Mouse (Mus musculus): ENCODE measurements around the gene Gm16427. TPM values are rescaled to one million over a fixed set of nuclear protein-coding genes. Genes with fewer than 3 reads are reported as not detected.
"Not testable (repeated sequence)": the region's sequence is repeated elsewhere in the genome, so short reads cannot be mapped to it uniquely, and the experiment has no call there.

Gene Gm16427
- polyA plus RNA-seq (2016; fragmentation: Nextera tagmentation; extraction: Ambion mirVana): not detected in 2 replicates

DNA sequence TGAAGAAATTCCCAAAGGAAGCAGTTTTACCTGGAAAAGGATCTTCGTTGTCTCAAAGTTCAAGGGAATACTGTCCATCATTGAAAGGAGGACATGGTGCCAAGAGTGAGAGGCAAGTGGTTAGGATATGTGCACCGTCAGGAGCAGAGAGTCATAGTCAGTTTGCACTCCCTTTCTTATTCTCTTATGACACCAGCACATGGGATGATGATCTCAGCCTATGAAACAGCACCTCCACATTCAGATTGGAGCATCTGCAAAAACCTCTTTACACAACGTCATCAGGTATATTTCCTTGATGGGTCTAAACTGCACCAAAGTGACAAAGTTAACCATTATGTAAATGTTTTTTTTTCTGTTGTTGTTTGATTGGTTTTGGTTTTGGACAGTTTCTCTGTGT, at the start of gene Gm16427:
Gm16427 (minus strand) TSS at position 101 of the 400 bp plus-strand sequence.
- H3K4me1 ChIP-seq (replicated peaks); H3K9me3 ChIP-seq; H3K27me3 ChIP-seq (ENCODE audit: insufficient read depth, poor library complexity, severe bottlenecking); H3K36me3 ChIP-seq; H3K27ac ChIP-seq; DNase-seq (ENCODE audit: low spot score); H3K4me3 ChIP-seq: not testable (repeated sequence)
- 62% methylated on average over 2 of the region's 3 CpGs for WGBS

Other genes starting within 250 kb of the Gm16427 start
- gene C87414, start 131.4 kb upstream of the Gm16427 start, polyA plus RNA-seq (2016; fragmentation: Nextera tagmentation; extraction: Ambion mirVana): not detected in 2 replicates

Measured in hindbrain, embryonic 10.5 days (tissue).